Mouse (Mus musculus) liver, embryonic 14.5 days (tissue): ENCODE data around the gene Parva. TPM values are rescaled to one million over a fixed set of nuclear protein-coding genes. Genes with fewer than 3 reads are reported as not detected.

Experiments
- ATAC-seq: fragments of 200-750 bp; cut with Nextera tagmentation; 2 replicates; pipeline ENCODE4 v1.8.0; 2017; ENCODE audit warnings: moderate number of reproducible peaks, mild to moderate bottlenecking, moderate library complexity; ENCODE audit not compliant: insufficient read depth
- DNase-seq, 3 experiments: peaks; one replicate each; pipeline ENCODE4 v3.0.0-alpha.2; 2012 to 2013; ENCODE audit warnings: low read depth in 3 of 3, low spot score in 3 of 3
- H3K27ac ChIP-seq: fragments of 300-500 bp; sonication (generic); 2 replicates; pipeline ENCODE4 v1.5.1; 2014; ENCODE audit warnings: moderate library complexity, mild to moderate bottlenecking, control low read depth, inconsistent platforms
- H3K27me3 ChIP-seq: fragments of 300-500 bp; sonication (generic); 2 replicates; pipeline ENCODE4 v1.6.1; 2014; ENCODE audit warnings: mild to moderate bottlenecking, low read length, moderate library complexity; ENCODE audit not compliant: control insufficient read depth, insufficient read depth
- H3K36me3 ChIP-seq: fragments of 300-500 bp; sonication (generic); replicated peaks from 2 replicates; pipeline ENCODE4 v1.6.1; 2014; ENCODE audit warnings: low read depth; ENCODE audit not compliant: control insufficient read depth, insufficient read depth
- H3K4me1 ChIP-seq, 2 experiments: fragments of 200-500 bp in 1 of 2; fragments of 300-500 bp in 1 of 2; sonication (generic) in 1 of 2; replicated peaks; 2 replicates each; pipeline ENCODE4 v1.6.1; 2012 to 2014; ENCODE audit warnings: antibody characterized with exemption in 1 of 2, inconsistent platforms in 1 of 2, low read length in 1 of 2; ENCODE audit not compliant: control insufficient read depth in 2 of 2, insufficient read depth in 2 of 2
- H3K4me2 ChIP-seq: fragments of 300-500 bp; sonication (generic); 2 replicates; pipeline ENCODE4 v1.6.1; 2014; ENCODE audit warnings: low read depth, mild to moderate bottlenecking, control low read depth, moderate library complexity
- H3K4me3 ChIP-seq, 2 experiments: fragments of 200-500 bp in 1 of 2; fragments of 300-500 bp in 1 of 2; sonication (generic) in 1 of 2; 2 replicates each; pipeline ENCODE4 v1.5.1; 2012 to 2014; ENCODE audit warnings: low read depth in 2 of 2, low read length in 2 of 2, mild to moderate bottlenecking in 2 of 2, control low read depth in 1 of 2, inconsistent platforms in 1 of 2, moderate library complexity in 1 of 2; ENCODE audit not compliant: insufficient read depth in 1 of 2
- H3K9ac ChIP-seq: fragments of 300-500 bp; sonication (generic); replicated peaks from 2 replicates; pipeline ENCODE4 v1.6.1; 2014; ENCODE audit warnings: mild to moderate bottlenecking, control low read depth, moderate library complexity
- H3K9me3 ChIP-seq: fragments of 300-500 bp; sonication (generic); 2 replicates; pipeline ENCODE4 v1.6.1; 2016; ENCODE audit warnings: low read length, mixed read lengths; ENCODE audit not compliant: control insufficient read depth
- CTCF ChIP-seq: IDR thresholded peaks from 2 replicates; pipeline ENCODE4 v1.5.1; 2016; ENCODE audit warnings: antibody characterized with exemption, low read depth, control low read depth
- EP300 ChIP-seq: IDR thresholded peaks from 2 replicates; pipeline ENCODE4 v1.6.1; 2016; ENCODE audit warnings: antibody characterized with exemption, low read depth
- WGBS: fragments of 180-500 bp; shearing (Covaris S2); extraction: QIAGEN DNeasy Blood & Tissue Kit; methylation state at CpG from one replicate; pipeline ENCODE4 v1.1.7; 2014; ENCODE audit not compliant: insufficient replicate concordance; 5-methylcytosine and 5-hydroxymethylcytosine counted together
- polyA plus RNA-seq, 2 experiments: library from polyadenylated mRNA; depleted of rRNA in 1 of 2; stranded (reverse) in 1 of 2; unstranded in 1 of 2; fragments of >200 nt; fragmentation: Nextera tagmentation in 1 of 2; extraction: Ambion mirVana in 1 of 2; gene quantifications; 2 replicates each; pipeline versions ENCODE4 v1.2.1 to v1.2.3; 2012 to 2014

Parva gene
- polyA plus RNA-seq, 2 experiments, result 3.6 to 4.7 TPM

GRCm38 (mm10) chr7:112491737-112492136, 64.4 kb downstream of the Parva start:
- no peak overlapping the region for H3K4me3 ChIP-seq

DNA sequence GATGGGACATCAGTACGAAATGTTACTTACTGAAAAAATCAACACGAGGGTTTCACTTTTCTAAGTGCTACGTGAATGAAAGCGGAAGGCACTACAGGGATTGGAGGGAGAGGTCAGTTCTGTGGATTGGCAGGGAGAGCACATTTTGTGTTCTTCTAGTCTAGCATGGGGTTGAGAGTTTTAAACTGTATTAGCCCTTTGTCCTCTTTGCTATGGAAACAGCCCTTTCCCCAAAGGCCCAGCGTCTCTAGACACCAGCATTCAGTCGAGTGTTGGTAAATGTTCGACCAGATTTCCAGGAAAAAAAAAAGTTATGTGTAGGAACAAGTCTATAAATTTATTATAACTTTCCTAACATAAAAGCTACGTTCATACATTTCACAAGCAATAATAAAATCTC, 68.6 kb downstream of the Parva start:
- Histone ChIP-seq H3K27ac (no peak overlapping the region), H3K9ac (no peak overlapping the region), H3K4me2 (no peak overlapping the region), H3K9me3 (no peaks in the 10 kb centered on the region), H3K4me1 (peaks cover 0 to 8% of the 10 kb centered on the region in 2 experiments; a peak in 2 of 4 replicates), H3K4me3 (no peak overlapping the region), H3K36me3 (no peaks in the 10 kb centered on the region), H3K27me3 (no peaks in the 10 kb centered on the region)
- no peak for DNase-seq
- no peak for ATAC-seq
- TF ChIP-seq EP300, result no peak
- no peak for TF ChIP-seq CTCF
- 54% methylated on average over 8 of the region's 8 CpGs for WGBS

More at GRCm38 (mm10) chr7:112491737-112492136, 64.4 kb downstream of the Parva start:
- no peaks in the 10 kb centered on the region for H3K27me3 ChIP-seq
- no peaks in the 10 kb centered on the region for H3K9me3 ChIP-seq
- peaks cover 0 to 8% of the 10 kb centered on the region in 2 experiments; a peak in 2 of 4 replicates for H3K4me1 ChIP-seq
- no peak overlapping the region for H3K27ac ChIP-seq
- H3K4me2 ChIP-seq, result no peak overlapping the region
- no peaks in the 10 kb centered on the region for H3K36me3 ChIP-seq
- no peak for TF ChIP-seq CTCF
- no peak for TF ChIP-seq EP300
- WGBS, result 61% methylated on average over 1 of the region's 1 CpGs
- H3K9ac ChIP-seq, result no peak overlapping the region
- ATAC-seq (no peak), DNase-seq (no peak)

DNA sequence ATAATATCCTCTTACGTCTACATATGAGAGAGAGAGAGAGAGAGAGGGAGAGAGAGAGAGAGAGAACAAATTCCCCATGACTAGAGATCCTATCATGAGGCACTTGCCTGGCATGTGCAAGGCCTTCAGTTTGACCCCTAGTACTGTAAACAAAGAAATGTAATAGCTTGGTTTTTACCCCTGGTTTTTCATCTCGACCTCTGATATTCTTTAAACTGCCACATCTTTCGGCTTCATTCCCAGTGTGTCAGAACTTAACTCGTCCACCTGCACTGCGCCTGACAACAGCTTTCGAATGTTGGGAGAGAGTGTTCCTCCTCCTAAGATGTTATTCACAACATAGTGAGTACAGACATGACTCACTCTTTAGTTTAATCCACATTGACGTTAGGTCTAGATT, 69.6 kb downstream of the Parva start:
- TF ChIP-seq CTCF (no peak), EP300 (no peak)
- no peak for DNase-seq
- Histone ChIP-seq H3K9me3 (no peaks in the 10 kb centered on the region), H3K4me3 (no peak overlapping the region), H3K9ac (no peak overlapping the region), H3K4me1 (peaks cover 0 to 8% of the 10 kb centered on the region in 2 experiments; a peak in 2 of 4 replicates), H3K4me2 (no peak overlapping the region), H3K27ac (no peak overlapping the region), H3K36me3 (no peaks in the 10 kb centered on the region), H3K27me3 (no peaks in the 10 kb centered on the region)
- no peak for ATAC-seq
- 59% methylated on average over 7 of the region's 7 CpGs for WGBS

DNA sequence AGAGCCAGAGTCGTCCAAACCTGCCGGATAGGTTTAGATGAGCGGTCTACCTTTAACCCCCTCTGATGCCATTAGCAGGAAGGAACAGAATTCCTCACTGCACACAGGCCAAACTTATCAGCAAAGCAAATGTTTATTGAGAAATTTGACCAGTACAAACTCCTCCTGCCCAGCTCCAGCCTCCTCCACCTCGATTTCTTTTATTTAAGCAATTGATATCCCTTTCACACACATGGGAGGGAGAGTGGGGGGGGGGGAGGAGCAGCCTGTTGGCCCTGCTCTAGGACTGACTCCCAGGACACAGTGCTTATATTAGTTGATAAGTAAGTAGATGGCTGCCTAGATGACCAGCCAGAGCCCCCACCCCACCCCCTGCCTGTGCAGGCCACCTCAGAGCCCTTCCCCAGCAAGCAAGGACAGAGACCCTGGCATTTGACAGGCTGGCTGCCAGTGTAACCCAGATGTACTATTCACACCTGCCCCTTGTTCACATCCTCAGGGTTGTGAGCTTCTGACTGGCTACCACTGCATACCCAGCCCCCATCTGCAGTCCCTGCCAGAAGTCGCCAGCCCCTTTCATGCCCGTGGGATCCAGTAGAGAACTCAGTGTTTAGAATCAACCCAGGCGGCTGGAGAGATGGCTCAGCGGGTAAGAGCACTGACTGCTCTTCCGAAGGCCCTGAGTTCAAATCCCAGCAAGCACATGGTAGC, 71.4 kb downstream of the Parva start:
- ATAC-seq, result no peak
- no peaks in the 10 kb centered on the region for H3K36me3 ChIP-seq
- no peak overlapping the region for H3K9ac ChIP-seq
- no peak for DNase-seq
- H3K27me3 ChIP-seq, result no peaks in the 10 kb centered on the region
- H3K9me3 ChIP-seq, result no peaks in the 10 kb centered on the region
- TF ChIP-seq EP300 (no peak), CTCF (no peak)
- no peak overlapping the region for H3K4me2 ChIP-seq
- peaks cover 0 to 8% of the 10 kb centered on the region in 2 experiments; a peak in 2 of 4 replicates for H3K4me1 ChIP-seq
- WGBS, result 50% methylated on average over 9 of the region's 9 CpGs
- no peak overlapping the region for H3K4me3 ChIP-seq
- H3K27ac ChIP-seq, result no peak overlapping the region

DNA sequence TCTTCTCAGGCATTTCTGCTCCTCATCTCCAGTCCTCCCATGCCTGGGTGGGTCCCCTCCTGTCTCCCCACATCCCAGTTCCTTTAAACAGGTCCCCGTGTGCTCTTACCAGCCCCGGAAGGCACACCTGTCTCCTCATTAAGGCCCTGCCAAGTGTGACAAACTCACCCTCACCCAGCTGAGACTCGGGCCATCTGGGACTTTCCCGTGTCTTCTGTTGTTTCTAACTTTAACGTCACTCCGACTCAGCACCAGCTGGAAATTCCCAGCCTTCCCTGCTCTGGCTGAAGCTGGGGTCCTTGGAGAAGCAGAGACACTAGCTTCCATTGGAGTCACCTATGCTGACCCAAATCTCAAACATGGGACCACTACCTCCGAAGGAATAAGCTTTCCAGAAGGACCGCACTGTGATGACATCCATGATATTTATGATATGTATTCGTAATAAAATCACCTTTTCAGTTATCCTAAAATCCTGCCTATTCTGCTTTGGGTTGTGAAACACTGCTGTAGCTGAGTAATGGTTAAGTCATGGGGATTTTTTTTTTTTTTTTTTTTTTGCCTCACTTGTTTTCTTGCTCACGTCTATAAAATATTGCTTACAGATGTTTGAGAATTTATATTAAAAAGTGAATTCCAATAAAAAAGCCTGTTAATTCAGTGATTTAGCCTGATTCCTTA, 72.3 kb downstream of the Parva start:
- no peak for ATAC-seq
- no peaks in the 10 kb centered on the region for H3K36me3 ChIP-seq
- no peaks in the 10 kb centered on the region for H3K9me3 ChIP-seq
- no peak overlapping the region for H3K9ac ChIP-seq
- H3K4me2 ChIP-seq, result no peak overlapping the region
- H3K27me3 ChIP-seq, result no peaks in the 10 kb centered on the region
- H3K27ac ChIP-seq, result no peak overlapping the region
- no peak for DNase-seq
- no peak overlapping the region for H3K4me3 ChIP-seq
- peaks cover 0 to 8% of the 10 kb centered on the region in 2 experiments; a peak in 2 of 4 replicates for H3K4me1 ChIP-seq
- no peak for TF ChIP-seq CTCF
- no peak for TF ChIP-seq EP300
- 41% methylated on average over 10 of the region's 10 CpGs for WGBS
